Mouse (Mus musculus) CH12.LX (cell line): ENCODE measurements around the gene Fam178b. TPM values are rescaled to one million over a fixed set of nuclear protein-coding genes. Genes with fewer than 3 reads are reported as not detected.

ENCODE experiments used
- DNase-seq: peaks from one replicate; pipeline ENCODE4 v3.0.0-alpha.2; 2013; ENCODE audit errors: extremely low read depth
- H3K27ac ChIP-seq: 2 replicates; pipeline ENCODE4 v1.5.1; 2012; ENCODE audit warnings: low read depth, mild to moderate bottlenecking, control low read depth, moderate library complexity; ENCODE audit not compliant: insufficient read depth
- H3K27me3 ChIP-seq: replicated peaks from 2 replicates; pipeline ENCODE3; 2012; ENCODE audit warnings: inconsistent platforms
- H3K36me3 ChIP-seq, 2 experiments: replicated peaks in 1 of 2; 2 replicates each; pipeline versions ENCODE3 to v1.6.1; 2012; ENCODE audit warnings: inconsistent platforms in 1 of 2, low read length in 1 of 2, mild to moderate bottlenecking in 1 of 2, mixed read lengths in 1 of 2, moderate library complexity in 1 of 2; ENCODE audit not compliant: control insufficient read depth in 1 of 2, insufficient read depth in 1 of 2
- H3K4me1 ChIP-seq, 2 experiments: 2 replicates each; pipeline ENCODE4 v1.6.1; 2012; ENCODE audit warnings: inconsistent platforms in 1 of 2, moderate library complexity in 1 of 2; ENCODE audit not compliant: insufficient read depth in 2 of 2, control insufficient read depth in 1 of 2
- H3K4me2 ChIP-seq: 2 replicates; pipeline ENCODE4 v1.6.1; 2012; ENCODE audit warnings: low read depth, mild to moderate bottlenecking, control low read depth; ENCODE audit not compliant: poor library complexity, insufficient read depth, severe bottlenecking
- H3K4me3 ChIP-seq, 3 experiments: fragments of 150-350 bp in 1 of 3; sonication (generic) in 1 of 3; replicated peaks in 1 of 3; 2 replicates each; pipeline versions ENCODE3 to v1.5.1; 2011 to 2012; ENCODE audit warnings: low read depth in 2 of 3, low read length in 2 of 3, mild to moderate bottlenecking in 2 of 3, moderate library complexity in 2 of 3, control low read depth in 1 of 3, improper control_type of control experiment in 1 of 3, inconsistent platforms in 1 of 3, mixed read lengths in 1 of 3; ENCODE audit not compliant: poor library complexity in 1 of 3
- H3K79me2 ChIP-seq: replicated peaks from 2 replicates; pipeline ENCODE4 v1.6.1; 2012; ENCODE audit warnings: mild to moderate bottlenecking, moderate library complexity; ENCODE audit not compliant: control insufficient read depth, poor library complexity, insufficient read depth, severe bottlenecking; ENCODE audit errors: extremely low read depth
- H3K9ac ChIP-seq: 2 replicates; pipeline ENCODE4 v1.6.1; 2012; ENCODE audit warnings: low read depth, mild to moderate bottlenecking, control low read depth, moderate library complexity; ENCODE audit not compliant: insufficient read depth
- H3K9me3 ChIP-seq: replicated peaks from 2 replicates; pipeline ENCODE3; 2012; ENCODE audit warnings: low read length, inconsistent platforms, mixed read lengths
- CHD2 ChIP-seq: IDR thresholded peaks from 2 replicates; pipeline ENCODE4 v1.6.1; 2011; ENCODE audit warnings: low read length, improper control_type of control experiment
- EP300 ChIP-seq: IDR thresholded peaks from 2 replicates; pipeline ENCODE4 v1.6.1; 2011; ENCODE audit warnings: low read length, improper control_type of control experiment
- ETS1 ChIP-seq: conservative IDR thresholded peaks from 2 replicates; pipeline ENCODE4 v1.6.1; 2012; ENCODE audit warnings: low read depth, mild to moderate bottlenecking, inconsistent platforms, low read length, improper control_type of control experiment, moderate library complexity
- IRF4 ChIP-seq: IDR thresholded peaks from 2 replicates; pipeline ENCODE4 v1.6.1; 2014; ENCODE audit warnings: low read depth, mild to moderate bottlenecking, inconsistent platforms, low read length, improper control_type of control experiment
- JUN ChIP-seq: IDR thresholded peaks from 2 replicates; pipeline ENCODE4 v1.6.1; 2011; ENCODE audit warnings: low read depth, mild to moderate bottlenecking, low read length, improper control_type of control experiment, moderate library complexity; ENCODE audit not compliant: insufficient read depth
- JUND ChIP-seq: conservative IDR thresholded peaks from 2 replicates; pipeline ENCODE4 v1.6.1; 2011; ENCODE audit warnings: low read depth, low read length, improper control_type of control experiment
- MAFK ChIP-seq: IDR thresholded peaks from 2 replicates; pipeline ENCODE4 v1.6.1; 2011; ENCODE audit warnings: low read length, improper control_type of control experiment; ENCODE audit not compliant: insufficient replicate concordance
- MAX ChIP-seq: IDR thresholded peaks from 2 replicates; pipeline ENCODE4 v1.6.1; 2011; ENCODE audit warnings: low read length, improper control_type of control experiment
- MXI1 ChIP-seq: IDR thresholded peaks from 2 replicates; pipeline ENCODE4 v1.6.1; 2011; ENCODE audit warnings: mild to moderate bottlenecking, low read depth, low read length, improper control_type of control experiment
- NELFE ChIP-seq: IDR thresholded peaks from 2 replicates; pipeline ENCODE4 v1.6.1; 2011; ENCODE audit warnings: low read depth, low read length, improper control_type of control experiment
- NRF1 ChIP-seq: IDR thresholded peaks from 2 replicates; pipeline ENCODE4 v1.6.1; 2014; ENCODE audit warnings: low read depth, mild to moderate bottlenecking, inconsistent platforms, low read length, improper control_type of control experiment, moderate library complexity
- PAX5 ChIP-seq: IDR thresholded peaks from 2 replicates; pipeline ENCODE4 v1.6.1; 2012; ENCODE audit warnings: low read length, inconsistent platforms, mixed read lengths
- POLR2AphosphoS2 ChIP-seq: IDR thresholded peaks from 2 replicates; pipeline ENCODE4 v1.6.1; 2011; ENCODE audit warnings: low read depth, low read length, improper control_type of control experiment
- RCOR1 ChIP-seq: conservative IDR thresholded peaks from 2 replicates; pipeline ENCODE4 v1.6.1; 2012; ENCODE audit warnings: low read depth, mild to moderate bottlenecking, inconsistent platforms, low read length, improper control_type of control experiment
- SIN3A ChIP-seq: IDR thresholded peaks from 2 replicates; pipeline ENCODE4 v1.6.1; 2012; ENCODE audit warnings: low read length, improper control_type of control experiment, inconsistent platforms
- SMC3 ChIP-seq: IDR thresholded peaks from 2 replicates; pipeline ENCODE4 v1.6.1; 2011; ENCODE audit warnings: low read depth, low read length, improper control_type of control experiment
- USF2 ChIP-seq: conservative IDR thresholded peaks from 2 replicates; pipeline ENCODE4 v1.6.1; 2011; ENCODE audit warnings: low read depth, low read length, improper control_type of control experiment
- dilution Hi-C: fragments of 300-500 bp; cut with MboI; formaldehyde crosslinking; loops from 2 replicates; pipeline ENCODE4 v1.14.3; 2020; ENCODE audit warnings: low sequenced_read_pairs; ENCODE audit not compliant: extremely low pct_unique_long_range_greater_than_20kb, extremely low pct_ligation_motif_present
- in situ Hi-C: fragments of 300-500 bp; cut with MboI; formaldehyde crosslinking; loops from 3 replicates; pipeline ENCODE4 v1.14.3; 2019; ENCODE audit warnings: low sequenced_read_pairs, low pct_ligation_motif_present, low pct_unique_long_range_greater_than_20kb, mixed read lengths
- polyA plus RNA-seq: library from polyadenylated mRNA; unstranded; fragments of >175 nt; gene quantifications from 2 replicates; pipeline ENCODE4 v1.2.1, GENCODE M21; 2012; ENCODE audit warnings: low read depth; ENCODE audit not compliant: insufficient read length
- total RNA-seq, 2 experiments: library from RNA; depleted of rRNA; stranded (reverse); fragments of 300-350 nt in 1 of 2; fragments of >200 nt in 1 of 2; gene quantifications; 2 replicates each; pipeline ENCODE4 v1.2.3; 2012 to 2014

Fam178b gene
- total and polyA plus RNA-seq, 3 experiments: 0.50 TPM; not detected in 2

- dilution Hi-C loops: no loop called here
- H3K27me3 ChIP-seq: no peaks in the 10 kb centered on the region
- H3K4me3 ChIP-seq: no peak overlapping the region
- H3K27ac ChIP-seq: no peak overlapping the region
- in situ Hi-C loops: no loop called here
- no peaks in the 10 kb centered on the region for H3K79me2 ChIP-seq
- no peak for DNase-seq
- no peaks in the 10 kb centered on the region for H3K36me3 ChIP-seq
- H3K9ac ChIP-seq: no peak overlapping the region
- H3K4me1 ChIP-seq: peaks cover 0 to 5% of the 10 kb centered on the region in 2 experiments; a peak in 2 of 4 replicates
- no peaks in the 10 kb centered on the region for H3K9me3 ChIP-seq
- no peak overlapping the region for H3K4me2 ChIP-seq
- TF ChIP-seq SIN3A: no peak
- no peak for TF ChIP-seq NELFE
- no peak for TF ChIP-seq CHD2
- no peak for TF ChIP-seq NRF1
Measured at GRCm38 (mm10) chr1:36723146-36724056, 40.4 kb upstream of the Fam178b start.

- Histone ChIP-seq H3K9ac (no peak overlapping the region), H3K4me3 (no peak overlapping the region), H3K79me2 (no peaks in the 10 kb centered on the region), H3K4me2 (no peak overlapping the region), H3K4me1 (peaks cover 0 to 5% of the 10 kb centered on the region in 2 experiments; a peak in 2 of 4 replicates), H3K27ac (no peak overlapping the region), H3K27me3 (no peaks in the 10 kb centered on the region), H3K36me3 (no peaks in the 10 kb centered on the region), H3K9me3 (peaks cover 5% of the 10 kb centered on the region)
- TF ChIP-seq USF2: no peak
- no peak for TF ChIP-seq RCOR1
- no peak for TF ChIP-seq POLR2AphosphoS2
- no peak for TF ChIP-seq PAX5
- no peak for TF ChIP-seq IRF4
- no peak for TF ChIP-seq EP300
- no peak for TF ChIP-seq ETS1
- in situ Hi-C loops (no loop called here), dilution Hi-C loops (no loop called here)
- no peak for DNase-seq
Measured at GRCm38 (mm10) chr1:36718786-36719185, 35.8 kb upstream of the Fam178b start.

- no peak within 1 kb of the TSS for H3K27ac ChIP-seq
- H3K9ac ChIP-seq: no peak within 1 kb of the TSS
- H3K4me2 ChIP-seq: no peak within 1 kb of the TSS
- peaks cover 0 to 11% of the 10 kb centered on the region in 2 experiments; a peak in 1 of 4 replicates for H3K4me1 ChIP-seq
- peaks cover 10% of the 10 kb centered on the region for H3K9me3 ChIP-seq
- dilution Hi-C loops: no loop called here
- no peak for DNase-seq
- H3K4me3 ChIP-seq: no peak within 1 kb of the TSS
- in situ Hi-C loops: no loop called here
- peaks cover 4% of the 10 kb centered on the region for H3K79me2 ChIP-seq
- no peaks in the 10 kb centered on the region for H3K27me3 ChIP-seq
- no peaks in the 10 kb centered on the region for H3K36me3 ChIP-seq
- no peak for TF ChIP-seq SMC3
- TF ChIP-seq MAX: no peak
- no peak for TF ChIP-seq MXI1
- no peak for TF ChIP-seq IRF4
- TF ChIP-seq JUN: no peak
- no peak for TF ChIP-seq MAFK
- no peak for TF ChIP-seq JUND
Measured at GRCm38 (mm10) chr1:36714311-36714710, 31.3 kb upstream of the Fam178b start, which contains the start of gene Actr1b. TSS of gene Actr1b (minus strand) at chr1:36714422.
